9 mouse cellular contexts compared by ENCODE assay signal in genomic region chr12:40837597-40838337, GRCm38 (mm10).
A peak's percentile ranks its signal among the peaks of the same experiment; 100 is the strongest.
DNase-seq lines count a peak whose midpoint lies in the region; ATAC-seq and TF ChIP-seq lines count a peak whose summit lies in the region.
"Had no signal": no experiment of that assay in that cellular context is flagged by ENCODE, and none has a peak within 500 bp of the region (broad histone marks: within the 10 kb centered on the region; RNA-seq: fewer than 3 reads in every experiment).

No protein-coding gene starts in this region.

- peak; percentile 60; the same call in 1 of the 2 replicates for ATAC-seq in midbrain, embryonic 14.5 days (ENCODE audit: low FRiP score, low TSS enrichment)

- H3K27me3 ChIP-seq in kidney, adult 2 months (replicated peaks; ENCODE audit: control insufficient read depth, insufficient read depth, low read length) = no peaks in the 10 kb centered on the region
- H3K27me3 ChIP-seq in midbrain, embryonic 14.5 days (ENCODE audit: control insufficient read depth, insufficient read depth, low read length) = no peaks in the 10 kb centered on the region
- H3K27me3 ChIP-seq: embryonic facial prominence, embryonic 15.5 days had no signal

- H3K4me2 ChIP-seq in midbrain, embryonic 14.5 days (ENCODE audit: low read length) = no peak overlapping the region
- H3K4me2 ChIP-seq: embryonic facial prominence, embryonic 15.5 days had no signal

- no peaks in the 10 kb centered on the region; the same call in 1 of the 2 replicates for H3K36me3 ChIP-seq in kidney, adult 2 months (ENCODE audit: control insufficient read depth, insufficient read depth, low read length)
- H3K36me3 ChIP-seq in midbrain, embryonic 14.5 days (ENCODE audit: control insufficient read depth, insufficient read depth, low read length) = peaks cover 32% of the 10 kb centered on the region

- TF ChIP-seq POLR2A in kidney, adult 2 months (IDR thresholded peaks at IDR 0.05; ENCODE audit: low read depth, low read length) = no peak

- 2% methylated on average over 8 of the region's 8 CpGs for WGBS in kidney, adult 2 months
- WGBS in midbrain, embryonic 14.5 days = 3% methylated on average over 8 of the region's 8 CpGs

- no peaks in the 10 kb centered on the region for H3K4me1 ChIP-seq in kidney, adult 2 months (ENCODE audit: control insufficient read depth, insufficient read depth, low read length)
- H3K4me1 ChIP-seq in midbrain, embryonic 14.5 days (ENCODE audit: control insufficient read depth, insufficient read depth, low read length) = peaks cover 4% of the 10 kb centered on the region; the same call in 1 of the 2 replicates

- DNase-seq in B cell, adult 2 months = peak; percentile 74
- peak; percentile 53 to 67 for DNase-seq in adrenal gland, adult 18-20 months (ENCODE audit: low spot score in 2 of 2)
- peak; percentile 85 for DNase-seq in embryo, embryonic 10.5 days (ENCODE audit: low spot score)
- peak; percentile 32 to 60 for DNase-seq in gastrocnemius, postnatal 4 days (ENCODE audit: low spot score in 2 of 2)
- peak; percentile 67 for DNase-seq in kidney, adult 2 months
- DNase-seq in left cerebral cortex, postnatal 36 days (ENCODE audit: low spot score in 2 of 2) = peak; percentile 72 to 79
- peak; percentile 90 for DNase-seq in midbrain, embryonic 14.5 days
- peak; percentile 20 to 48 for DNase-seq in spleen, postnatal 14 days (ENCODE audit: low spot score in 2 of 2)

- no peak overlapping the region for H3K4me3 ChIP-seq in kidney, adult 2 months (ENCODE audit: insufficient read depth, low read depth, low read length)
- H3K4me3 ChIP-seq in midbrain, embryonic 14.5 days (replicated peaks; ENCODE audit: low read depth, low read length) = no peak overlapping the region
- H3K4me3 ChIP-seq: embryonic facial prominence, embryonic 15.5 days had no signal

- TF ChIP-seq CTCF in kidney, adult 2 months (conservative IDR thresholded peaks at IDR 0.05; ENCODE audit: insufficient read depth, insufficient read length, low read depth, low read length) = peak; percentile 88

- H3K27ac ChIP-seq in kidney, adult 2 months (ENCODE audit: insufficient read depth, low read depth, low read length) = no peak overlapping the region
- H3K27ac ChIP-seq in midbrain, embryonic 14.5 days (replicated peaks; ENCODE audit: low read depth, low read length) = no peak overlapping the region
- H3K27ac ChIP-seq: embryonic facial prominence, embryonic 15.5 days had no signal

- no peak overlapping the region for H3K9ac ChIP-seq in midbrain, embryonic 14.5 days (replicated peaks; ENCODE audit: low read length)
- H3K9ac ChIP-seq: embryonic facial prominence, embryonic 15.5 days had no signal

- intact Hi-C loops in left cerebral cortex, postnatal 36 days (cut with DNase I) = no loop called here

- H3K9me3 ChIP-seq in midbrain, embryonic 14.5 days (ENCODE audit: control insufficient read depth, low read length) = no peaks in the 10 kb centered on the region
- H3K9me3 ChIP-seq: embryonic facial prominence, embryonic 15.5 days had no signal

Comparison
In these comparisons a context has a peak if more than half of its experiments do, and no peak if none do; other contexts are left out.
1. DNase-seq: peak in every context shown above with its lines; median percentile 90 in midbrain, embryonic 14.5 days; 85 in embryo, embryonic 10.5 days; 76 in left cerebral cortex, postnatal 36 days; 74 in B cell, adult 2 months; 67 in kidney, adult 2 months; 60 in adrenal gland, adult 18-20 months; 46 in gastrocnemius, postnatal 4 days; 34 in spleen, postnatal 14 days.